Mouse (Mus musculus): ENCODE measurements at regions not wholly inside any gene's neighbourhood (a gene's known extent, or its start where the extent isn't known, plus 50 kb on each side); places are given as distances from the start of the nearest gene placed in this dataset.
"Not testable (repeated sequence)": the region's sequence is repeated elsewhere in the genome, so short reads cannot be mapped to it uniquely, and the experiment has no call there.

DNA sequence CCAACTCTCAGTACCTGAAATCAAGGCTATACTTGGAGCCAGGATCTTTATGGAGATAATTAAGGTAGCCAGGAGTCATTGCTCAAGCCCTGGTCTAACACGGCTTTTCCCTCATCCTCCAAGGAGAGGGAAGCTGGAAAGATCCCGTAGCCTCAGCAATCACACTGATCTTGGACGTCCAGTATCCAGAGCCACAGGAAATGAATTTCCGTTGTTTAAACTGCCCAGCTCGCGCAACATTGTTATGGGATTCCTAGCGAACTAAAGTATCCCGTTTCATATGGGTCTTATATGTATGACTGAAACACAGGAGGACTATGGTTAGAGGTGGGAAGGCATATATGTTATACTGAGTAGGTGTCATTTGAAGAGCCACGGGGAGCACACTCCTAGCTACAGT lies 126.3 kb upstream of the Lnx1 start:
- DNase-seq (ENCODE audit: low read depth, low spot score) = no peak

DNA sequence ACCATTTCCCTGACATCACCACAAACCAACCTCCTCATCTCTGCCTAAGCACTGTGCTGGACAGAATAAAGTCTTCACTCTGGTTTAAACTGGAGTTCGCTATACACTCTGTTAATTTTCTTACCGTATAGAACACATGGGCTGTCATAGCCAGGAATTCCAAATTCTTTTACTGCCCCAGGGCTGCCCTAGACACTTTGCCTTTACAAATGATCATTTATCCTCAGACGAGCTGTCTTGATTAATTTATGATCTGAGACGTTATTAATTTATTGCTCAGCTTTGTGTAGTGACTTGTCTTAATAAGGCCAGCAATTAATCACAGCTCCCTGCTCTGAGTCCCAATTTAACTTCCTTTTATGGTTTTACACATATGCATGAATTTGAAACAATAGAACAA lies 125.2 kb upstream of the Lnx1 start:
- DNase-seq (ENCODE audit: low read depth, low spot score) = no peak

DNA sequence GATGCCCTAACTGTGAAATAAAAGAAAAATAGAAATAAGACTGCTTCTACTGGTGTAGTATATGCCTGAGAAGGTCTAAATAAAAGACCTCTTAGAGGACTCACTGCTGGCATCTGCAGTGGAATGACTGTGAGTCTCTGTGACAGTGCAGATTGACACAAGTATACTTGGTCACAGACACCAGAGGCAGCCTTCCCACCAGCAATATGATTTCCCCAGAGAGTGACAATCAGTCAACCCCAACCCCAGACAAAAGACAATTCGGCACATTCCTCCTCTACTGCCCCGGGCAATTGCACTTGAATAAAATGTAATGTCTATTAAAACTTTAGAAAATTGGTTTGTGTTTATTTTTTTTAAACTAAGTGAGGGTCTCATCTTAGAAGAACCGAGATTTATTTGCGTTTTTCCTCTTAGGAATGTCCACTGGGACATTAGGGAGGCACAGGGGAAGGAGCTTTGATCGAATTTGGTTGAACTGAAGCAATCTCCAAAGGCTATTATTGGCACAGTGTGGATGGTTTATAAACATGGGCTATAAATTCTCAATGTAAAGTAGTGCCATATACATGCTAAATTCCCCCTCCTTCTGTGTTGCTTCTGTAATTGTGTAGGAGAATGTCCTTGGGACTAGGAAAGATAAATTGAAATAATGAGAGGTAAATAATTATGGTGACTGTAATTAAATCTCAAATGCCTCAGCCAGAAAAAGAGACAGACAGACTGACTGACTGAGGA lies 123.0 kb upstream of the Lnx1 start:
- no peak for DNase-seq (ENCODE audit: low read depth, low spot score)

DNA sequence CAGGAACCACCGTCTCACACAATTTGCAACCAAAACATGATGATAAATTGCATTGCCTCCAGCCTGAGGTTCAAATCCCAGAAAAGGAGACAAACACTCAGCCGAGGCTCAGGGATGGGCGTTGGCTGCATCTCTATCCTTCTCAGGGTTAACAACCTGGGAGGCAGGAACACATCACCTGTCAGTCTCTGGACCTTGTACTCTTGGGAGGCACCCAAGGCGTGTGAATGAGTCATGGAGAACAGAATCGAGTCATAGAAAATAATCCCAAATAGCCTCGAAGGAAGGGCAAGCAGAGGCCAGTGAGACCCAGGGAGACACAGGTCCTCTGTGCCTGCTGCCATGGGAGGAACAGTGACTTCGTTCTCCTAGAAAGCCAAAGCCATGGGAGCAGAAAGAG lies 121.0 kb upstream of the Lnx1 start:
- no peak for DNase-seq (ENCODE audit: low read depth, low spot score)

DNA sequence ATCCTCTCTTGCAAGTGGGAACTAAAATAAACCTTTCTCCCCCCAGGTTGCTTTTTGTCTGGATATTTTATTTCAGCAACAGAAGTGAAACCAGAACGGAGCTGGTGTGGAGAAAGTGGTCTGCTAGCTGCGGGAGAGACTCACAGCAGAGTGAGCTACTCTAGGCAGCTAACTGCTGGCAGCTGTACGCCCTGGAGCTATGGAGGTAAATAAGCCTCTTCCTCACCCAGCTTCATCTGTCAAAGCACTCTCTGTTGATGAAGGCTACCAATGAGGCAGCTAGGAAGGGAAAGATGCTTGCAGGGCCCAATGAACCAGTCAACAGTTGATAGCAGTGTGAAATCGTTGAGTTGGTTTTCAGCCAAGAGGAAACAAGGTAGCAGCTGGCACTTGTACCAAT lies 119.3 kb upstream of the Lnx1 start:
- no peak for DNase-seq (ENCODE audit: low read depth, low spot score)

DNA sequence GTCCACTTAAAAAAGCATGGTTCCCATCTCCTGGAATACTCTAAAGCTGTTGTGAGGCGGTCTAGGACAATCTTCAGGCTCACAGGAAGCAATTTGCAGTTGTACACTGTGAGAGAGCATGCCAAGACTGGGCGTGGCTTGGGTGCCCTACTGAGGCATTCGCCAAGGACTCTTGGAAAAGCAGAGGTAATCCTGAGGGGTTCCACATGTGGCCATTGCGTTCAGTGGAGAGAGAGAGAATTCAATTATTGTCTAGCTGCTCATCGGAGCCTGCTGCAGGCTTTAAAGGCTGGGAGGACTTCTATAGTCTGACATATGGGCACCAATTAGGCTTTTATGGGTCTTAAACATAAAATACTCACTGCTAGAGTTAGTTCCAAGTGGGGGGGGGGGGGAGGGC lies 113.8 kb upstream of the Lnx1 start:
- DNase-seq (ENCODE audit: low read depth, low spot score) = peak; percentile 50

DNA sequence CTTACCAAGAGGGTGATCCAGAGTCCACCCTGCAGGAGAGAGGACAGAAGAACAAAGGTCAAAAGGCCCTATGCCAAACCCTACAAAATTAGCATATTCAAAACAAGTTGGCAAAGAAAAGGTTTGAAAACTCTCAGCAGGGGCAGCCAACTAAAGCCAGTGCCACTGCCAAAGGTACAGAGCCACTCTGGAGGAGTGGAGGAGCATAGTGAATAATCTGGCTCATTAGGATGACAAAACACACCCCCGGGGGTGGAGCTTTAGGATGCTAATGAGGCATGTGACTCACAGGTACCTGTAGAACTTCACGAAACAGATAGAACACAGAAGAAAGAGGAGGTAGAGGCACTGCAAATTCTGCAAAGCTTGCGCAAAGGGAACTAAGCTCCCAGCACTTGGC lies 110.7 kb upstream of the Lnx1 start:
- DNase-seq (ENCODE audit: low read depth, low spot score) = peak; percentile 91

DNA sequence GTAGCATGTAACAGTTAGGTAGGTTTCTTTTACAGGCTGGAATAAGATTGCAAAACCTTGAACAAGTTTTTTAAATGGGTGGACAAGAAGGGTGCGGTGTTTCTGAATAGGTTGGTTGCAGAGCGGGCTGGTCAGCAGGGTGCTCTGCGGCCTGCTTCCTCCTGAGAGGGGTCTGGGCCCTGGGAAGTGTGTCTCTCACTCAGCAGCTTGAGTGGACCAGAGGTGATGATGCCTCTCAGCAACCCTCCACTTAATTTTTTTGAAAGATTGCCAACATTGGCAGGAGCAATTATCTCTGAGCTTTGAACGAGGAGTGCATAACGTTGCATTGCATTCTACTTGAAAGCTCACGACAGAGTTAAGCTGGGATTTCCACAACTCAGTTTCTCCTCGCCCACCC lies 108.3 kb upstream of the Lnx1 start:
- DNase-seq (ENCODE audit: low read depth, low spot score) = no peak

DNA sequence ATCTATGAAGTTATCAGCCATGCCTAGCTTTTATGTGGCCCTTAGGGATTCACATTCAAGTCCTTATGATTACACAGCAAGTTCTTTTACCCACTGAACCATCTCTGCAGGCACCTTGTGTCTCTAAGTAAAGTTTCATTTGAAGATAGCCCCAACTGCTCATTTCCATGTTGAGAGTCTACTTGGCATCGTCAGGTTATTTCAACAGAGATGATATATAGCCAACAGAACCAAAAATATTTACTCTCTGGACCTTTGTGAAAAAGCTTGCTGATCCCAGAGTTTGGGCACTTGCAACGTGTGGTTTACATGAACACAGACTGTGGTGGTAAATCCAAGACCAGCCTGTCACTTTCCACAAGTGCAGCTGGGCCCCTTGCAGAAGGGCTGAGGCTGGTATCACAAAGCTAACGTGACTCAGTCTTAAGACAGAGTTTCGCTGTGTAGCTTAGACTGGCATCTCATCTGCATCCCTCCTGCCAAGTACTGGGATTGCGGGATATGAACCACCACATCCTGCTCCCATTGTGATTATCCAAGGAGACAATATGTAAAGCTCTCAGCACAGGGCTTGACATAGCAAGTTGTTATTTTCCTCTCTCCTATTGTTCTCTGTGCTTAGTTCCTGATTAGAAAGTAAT lies 105.0 kb upstream of the Lnx1 start:
- DNase-seq (ENCODE audit: low read depth, low spot score) = no peak

DNA sequence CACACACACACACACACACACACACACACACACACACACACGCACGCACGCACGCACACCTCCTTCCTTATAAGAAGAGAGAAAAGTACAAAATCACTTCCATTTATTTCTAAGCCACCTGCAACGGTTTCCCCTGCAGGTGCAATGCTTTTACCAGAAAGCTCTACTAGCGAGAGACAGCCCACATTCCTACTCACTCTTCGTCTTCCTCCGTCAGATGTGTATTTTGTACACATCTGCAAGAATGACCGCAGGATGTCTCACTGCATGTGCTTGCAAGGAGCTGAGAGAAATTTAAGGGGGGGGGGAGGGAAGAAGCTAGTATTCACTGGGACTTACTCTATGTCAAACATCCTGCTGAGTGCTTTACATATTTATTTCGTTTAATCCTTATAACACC lies 99.2 kb upstream of the Lnx1 start:
- DNase-seq (ENCODE audit: low read depth, low spot score) = no peak

DNA sequence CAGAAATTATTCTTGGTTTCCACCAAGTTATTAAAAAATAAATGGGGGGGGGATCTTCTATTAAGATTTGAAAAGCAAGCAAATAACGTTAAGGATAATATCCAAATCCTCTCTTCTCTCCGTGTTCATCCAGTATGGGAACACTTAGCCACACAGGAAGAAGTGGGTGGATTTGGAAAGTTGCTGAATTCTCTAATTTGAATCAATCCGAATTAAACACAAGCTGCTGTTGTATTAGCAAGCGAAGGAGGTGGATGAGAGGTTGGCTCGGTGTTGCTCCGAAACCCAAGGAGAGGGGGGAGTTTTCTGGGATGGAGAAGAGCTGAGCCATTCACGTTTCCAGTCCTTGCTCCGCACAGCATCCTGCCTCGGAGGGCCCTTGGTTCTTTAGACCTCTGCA lies 97.6 kb upstream of the Lnx1 start:
- DNase-seq (ENCODE audit: low read depth, low spot score) = no peak

DNA sequence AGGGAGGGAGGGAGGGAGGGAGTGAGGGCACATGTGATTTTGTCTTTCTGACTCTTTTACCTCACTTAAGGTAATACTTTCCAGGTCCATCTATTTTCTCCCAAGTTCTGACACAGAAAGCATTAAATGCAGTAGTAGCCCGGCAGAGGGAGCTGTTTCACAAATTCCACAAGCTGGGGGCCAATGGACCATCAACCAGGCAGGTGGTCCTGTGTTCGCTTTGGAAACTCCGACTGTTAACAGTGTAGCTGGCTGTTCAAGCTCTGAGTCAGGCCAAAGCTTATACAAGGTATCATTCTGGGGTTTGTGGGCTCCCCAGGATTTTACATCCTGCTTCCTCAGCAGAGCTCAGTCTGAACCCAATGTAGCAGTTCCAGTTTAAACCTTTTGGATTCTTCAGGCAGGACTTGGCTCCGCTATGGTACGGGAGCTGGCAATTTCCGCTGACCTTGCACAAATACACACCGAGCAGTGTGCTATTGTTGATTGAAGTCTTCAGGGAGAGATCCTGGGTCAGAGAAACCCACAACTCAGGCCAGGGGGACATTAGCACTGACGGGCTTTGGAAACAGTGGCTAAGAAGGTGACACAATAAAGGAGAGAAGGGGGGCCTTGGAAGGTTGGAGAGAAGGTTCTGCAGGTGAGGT lies 93.8 kb upstream of the Lnx1 start:
- DNase-seq (ENCODE audit: low read depth, low spot score) = peak; percentile 82

DNA sequence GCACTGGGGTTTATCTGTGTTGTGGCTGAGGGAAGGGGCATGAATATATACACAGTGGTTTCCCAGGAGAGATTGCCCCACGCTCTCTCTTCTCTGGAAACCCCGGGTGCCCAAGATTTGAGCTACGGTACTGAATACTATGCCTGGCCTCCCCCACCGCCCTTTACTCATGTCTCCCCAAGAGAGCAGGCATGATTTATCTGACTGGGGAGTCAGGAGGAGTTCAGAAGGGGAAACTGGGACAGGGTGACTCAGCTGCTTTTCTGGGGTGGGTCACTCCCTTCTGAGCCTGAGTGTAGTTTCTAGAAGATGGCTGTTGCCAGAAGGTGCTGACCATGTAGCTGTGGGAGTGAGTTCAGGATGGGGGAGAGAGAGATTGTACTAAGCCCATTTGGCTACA lies 92.0 kb upstream of the Lnx1 start:
- DNase-seq (ENCODE audit: low read depth, low spot score) = no peak

DNA sequence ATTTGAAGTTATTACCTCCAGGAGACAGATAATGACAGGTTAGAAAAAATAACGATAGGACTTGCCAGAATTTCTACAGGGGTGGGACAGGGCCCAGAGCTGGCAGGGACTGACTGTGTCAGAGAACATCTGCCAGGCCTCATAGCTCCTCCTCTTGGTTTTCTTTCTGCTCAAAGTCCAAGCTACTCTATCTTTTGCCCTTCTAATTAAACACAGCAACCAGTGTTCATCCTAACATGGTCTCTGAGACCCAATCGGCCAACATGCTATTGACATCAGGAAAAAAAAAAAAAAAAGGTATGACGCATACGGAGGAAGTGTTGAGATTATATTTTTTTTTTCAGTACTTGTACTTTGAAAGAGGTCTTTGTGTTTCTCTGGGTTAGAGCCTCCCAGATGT lies 90.7 kb upstream of the Lnx1 start:
- DNase-seq (ENCODE audit: low read depth, low spot score) = no peak

DNA sequence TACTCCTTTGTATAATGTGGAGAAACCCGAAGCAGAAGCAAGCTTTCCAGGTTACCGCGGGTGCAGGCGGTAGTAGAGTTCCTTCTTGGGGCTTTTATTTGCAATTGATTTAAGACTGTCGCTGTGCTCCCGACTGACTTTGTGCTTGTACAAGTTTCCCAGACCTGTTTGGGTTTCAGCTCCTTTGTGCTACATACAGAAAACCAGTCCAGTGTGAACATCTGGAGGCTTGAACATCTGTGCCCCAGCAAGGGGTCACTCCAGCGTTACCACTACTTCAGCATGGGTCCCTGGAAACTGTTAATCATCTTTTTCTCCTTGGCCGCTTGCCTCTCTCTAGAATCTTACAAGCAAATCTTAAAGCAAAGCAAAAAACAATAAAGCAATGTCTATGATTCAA lies 90.2 kb upstream of the Lnx1 start:
- peak; percentile 4 for DNase-seq (ENCODE audit: low read depth, low spot score)

DNA sequence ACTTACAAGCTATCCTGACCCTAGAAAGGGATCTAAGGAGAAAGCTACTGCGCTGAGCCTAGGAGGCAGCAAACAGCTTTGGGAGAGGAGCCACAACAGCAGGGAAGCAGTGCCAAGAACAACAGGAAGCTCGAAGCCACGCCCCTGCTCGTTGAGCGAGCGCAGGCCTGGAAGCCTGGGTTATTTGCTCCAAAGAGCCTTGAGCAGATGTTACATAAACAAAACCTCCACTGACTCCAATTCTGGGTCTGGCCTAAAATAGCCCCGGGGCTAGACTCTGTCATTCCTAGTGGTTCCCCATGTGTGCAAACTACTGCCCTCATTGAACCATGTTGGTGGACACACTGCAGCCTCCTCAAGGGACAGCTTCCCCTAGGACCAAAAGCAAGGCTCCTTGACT lies 89.6 kb upstream of the Lnx1 start:
- peak; percentile 70 for DNase-seq (ENCODE audit: low read depth, low spot score)

DNA sequence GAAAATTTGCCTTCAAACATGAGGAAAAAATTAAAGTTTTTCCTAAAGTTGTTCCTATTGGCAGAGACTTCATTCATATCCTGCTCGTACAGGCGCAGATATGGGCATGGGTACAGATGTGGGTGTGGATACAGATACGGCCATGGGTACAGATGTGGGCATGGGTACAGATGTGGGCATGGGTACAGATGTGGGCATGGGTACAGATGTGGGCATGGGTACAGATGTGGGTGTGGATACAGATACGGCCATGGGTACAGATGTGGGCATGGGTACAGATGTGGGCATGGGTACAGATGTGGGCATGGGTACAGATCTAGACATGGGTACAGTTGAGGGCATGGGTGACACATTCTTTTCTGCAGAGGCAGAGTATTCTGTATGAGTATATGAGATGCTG lies 87.8 kb upstream of the Lnx1 start:
- not testable (repeated sequence) for DNase-seq (ENCODE audit: low read depth, low spot score)

DNA sequence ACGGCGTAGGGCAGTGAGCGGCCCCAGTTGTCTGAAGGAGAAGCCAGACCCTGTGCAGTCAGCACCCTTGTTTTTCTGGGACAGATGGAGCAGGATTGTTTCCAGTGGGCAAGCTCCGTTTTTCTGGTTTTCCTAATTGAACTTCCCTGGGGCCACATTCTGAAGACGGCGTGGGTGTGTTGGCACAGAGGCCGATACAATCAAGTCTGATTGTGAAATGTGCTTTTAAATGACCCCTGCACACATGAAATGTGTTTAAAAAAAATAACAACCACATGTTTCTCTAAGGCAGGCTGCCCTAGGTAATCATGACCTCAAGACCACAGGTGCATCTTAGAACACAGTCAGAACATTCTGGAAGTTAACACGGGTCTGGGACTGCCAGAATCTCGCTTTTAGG lies 81.2 kb upstream of the Lnx1 start:
- no peak for DNase-seq (ENCODE audit: low read depth, low spot score)

DNA sequence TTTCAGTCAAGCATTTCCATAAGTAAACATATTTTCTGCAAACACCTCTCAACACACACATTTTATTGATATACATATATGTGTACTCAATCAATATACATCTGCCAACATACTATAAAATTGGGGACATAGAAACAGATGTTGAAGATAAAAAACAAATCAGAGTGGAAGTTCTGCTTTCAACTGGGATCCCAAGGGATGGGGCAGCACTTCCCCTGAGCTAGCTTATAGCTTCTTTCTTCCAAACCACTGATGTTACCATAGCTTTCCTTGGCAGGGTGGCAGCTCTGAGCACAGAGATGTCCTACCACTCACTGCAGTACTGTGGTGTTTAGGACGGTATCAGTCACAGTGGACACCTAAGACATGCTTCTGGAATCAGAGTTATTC lies 75.4 kb upstream of the Lnx1 start:
- DNase-seq (ENCODE audit: low read depth, low spot score) = no peak

DNA sequence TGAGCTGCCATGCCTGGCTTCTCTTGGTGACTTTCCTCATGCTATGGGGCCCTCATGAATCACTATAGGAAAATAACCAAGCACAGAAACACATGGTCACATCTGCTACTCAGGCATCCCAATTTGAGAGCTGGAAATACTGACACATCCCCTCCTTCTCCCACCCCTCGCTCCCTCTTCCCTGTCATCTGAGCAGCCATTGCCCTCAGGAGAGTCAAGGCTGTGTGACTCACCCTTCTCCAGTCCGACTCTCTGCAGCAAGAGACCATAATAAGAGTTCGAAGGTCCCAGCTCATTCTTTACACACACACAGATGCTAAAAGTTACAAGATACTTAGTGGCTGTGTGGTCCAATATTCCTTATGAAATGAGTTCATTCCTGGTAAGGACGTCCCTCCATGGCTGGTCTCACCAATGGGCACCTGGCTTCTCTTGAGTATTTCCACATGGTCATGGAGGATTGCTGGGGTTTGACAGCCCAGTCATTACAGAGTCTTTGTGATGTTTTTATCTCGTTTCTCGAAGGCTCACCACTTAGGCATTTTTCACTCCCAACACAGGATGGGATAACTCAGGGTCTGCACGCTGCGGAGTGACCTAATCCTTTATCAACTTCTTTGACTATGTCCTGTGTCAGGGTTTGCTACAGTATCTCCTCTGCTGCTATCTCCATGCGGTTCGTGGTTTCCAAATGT lies 74.8 kb upstream of the Lnx1 start:
- DNase-seq (ENCODE audit: low read depth, low spot score) = no peak

DNA sequence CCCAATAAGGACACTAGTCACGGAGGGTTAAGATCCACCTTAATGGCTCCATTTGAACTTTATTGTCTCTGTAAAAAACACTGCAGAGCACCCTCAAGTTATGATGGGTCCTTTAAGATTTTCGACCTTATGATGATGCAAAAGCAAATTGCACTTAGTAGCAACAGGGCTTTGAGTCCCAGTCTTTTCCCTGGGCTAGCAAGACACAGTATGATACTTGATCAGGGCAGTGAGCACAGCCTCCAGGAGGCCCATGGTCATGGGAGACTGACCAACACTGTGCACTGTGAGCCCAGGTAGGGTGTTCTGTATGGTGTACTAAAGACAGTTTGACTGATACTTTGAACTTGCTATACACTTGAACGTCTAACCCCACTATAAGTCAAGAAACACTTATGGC lies 73.4 kb upstream of the Lnx1 start:
- no peak for DNase-seq (ENCODE audit: low read depth, low spot score)

DNA sequence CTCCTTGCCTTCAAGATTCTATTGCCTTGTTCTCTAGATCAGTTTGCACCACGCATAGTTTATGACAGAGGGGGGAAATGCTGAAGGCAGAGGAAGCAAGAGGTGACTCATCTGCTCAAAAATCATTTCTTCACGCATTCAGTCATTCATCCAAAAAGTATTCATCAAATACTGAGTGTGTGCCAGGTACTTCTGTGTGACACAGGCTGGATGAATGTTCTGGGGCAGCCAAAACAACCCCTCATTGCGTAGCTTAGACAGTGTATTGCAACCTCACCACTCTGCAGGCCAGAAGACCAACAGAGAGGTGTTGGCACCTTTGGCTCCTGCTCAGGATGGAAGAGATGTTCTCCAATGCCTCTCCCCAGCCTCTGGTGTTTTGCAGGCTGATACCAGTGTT lies 72.9 kb upstream of the Lnx1 start:
- DNase-seq (ENCODE audit: low read depth, low spot score) = no peak

Data from R1 (cell line).